Mouse (Mus musculus): Measurements from ENCODE around the gene Bicral. TPM values are rescaled to one million over a fixed set of nuclear protein-coding genes. Genes with fewer than 3 reads are reported as not detected.

The Bicral gene
- total and polyA plus RNA-seq, 3 experiments = 7.4 to 15.7 (median 12.3) TPM

DNA sequence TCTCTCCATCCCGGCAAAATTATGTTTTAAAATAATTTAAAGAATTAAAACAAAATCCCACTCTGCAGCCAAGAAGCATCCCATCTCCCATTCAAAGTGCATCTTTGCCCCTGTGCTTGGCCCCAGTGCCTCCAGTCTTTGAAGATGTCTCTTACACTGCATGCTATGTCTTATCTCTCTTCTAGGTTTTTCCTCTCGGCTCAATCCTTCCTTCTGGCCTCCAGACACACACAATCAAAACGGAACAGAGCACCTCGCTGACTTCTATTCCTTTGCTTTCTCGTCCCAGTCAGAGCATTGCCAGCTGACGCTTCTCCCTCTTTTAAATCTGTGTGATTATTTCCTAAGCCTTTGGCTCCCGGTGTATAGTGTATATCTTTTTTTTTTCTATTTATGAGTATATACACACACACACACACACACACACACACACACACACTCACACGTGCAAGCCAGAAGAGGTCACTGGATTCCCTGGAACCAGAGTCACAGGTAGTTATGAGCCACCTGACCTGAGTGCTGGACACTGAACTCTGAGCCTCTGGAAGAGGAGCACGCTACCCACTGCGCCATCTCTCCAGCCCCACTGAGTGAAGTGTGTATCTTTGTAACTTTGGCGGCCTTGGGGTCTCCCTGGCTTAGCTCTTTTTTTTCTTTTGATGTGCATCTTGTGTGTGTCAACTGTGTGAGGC, 27.1 kb upstream of the Bicral start:
- Histone ChIP-seq H3K4me1 (ENCODE audit: control insufficient read depth, insufficient read depth, low read length) (peaks cover 4% of the 10 kb centered on the region), H3K79me2 (replicated peaks; ENCODE audit: control insufficient read depth, insufficient read depth, low read length) (no peaks in the 10 kb centered on the region), H3K27ac (no peak overlapping the region), H3K36me3 (ENCODE audit: control insufficient read depth, insufficient read depth, low read length) (no peaks in the 10 kb centered on the region), H3K27me3 (ENCODE audit: control insufficient read depth, insufficient read depth, low read length) (no peaks in the 10 kb centered on the region), H3K9ac (ENCODE audit: low read depth, low read length) (no peak overlapping the region), H3K4me3 (no peak overlapping the region)
- WGBS = 68% methylated on average over 11 of the region's 11 CpGs
- intact Hi-C loops (cut with DNase I) = no loop called here
- no peak for TF ChIP-seq POLR2A (IDR thresholded peaks at IDR 0.05; ENCODE audit: insufficient read depth, low read depth, low read length)
- no peak for TF ChIP-seq CTCF (IDR thresholded peaks at IDR 0.05)
- no peak for TF ChIP-seq EP300 (IDR thresholded peaks at IDR 0.05; ENCODE audit: insufficient read depth, low read depth, low read length)
- DNase-seq = no peak

- Histone ChIP-seq H3K36me3 (ENCODE audit: control insufficient read depth, insufficient read depth, low read length) (no peaks in the 10 kb centered on the region), H3K9ac (ENCODE audit: low read depth, low read length) (no peak overlapping the region), H3K4me1 (ENCODE audit: control insufficient read depth, insufficient read depth, low read length) (peaks cover 5% of the 10 kb centered on the region), H3K79me2 (replicated peaks; ENCODE audit: control insufficient read depth, insufficient read depth, low read length) (no peaks in the 10 kb centered on the region), H3K27me3 (ENCODE audit: control insufficient read depth, insufficient read depth, low read length) (no peaks in the 10 kb centered on the region), H3K27ac (no peak overlapping the region), H3K4me3 (no peak overlapping the region)
- TF ChIP-seq CTCF (IDR thresholded peaks at IDR 0.05) (no peak), POLR2A (IDR thresholded peaks at IDR 0.05; ENCODE audit: insufficient read depth, low read depth, low read length) (no peak), EP300 (IDR thresholded peaks at IDR 0.05; ENCODE audit: insufficient read depth, low read depth, low read length) (no peak)
- 94% methylated on average over 6 of the region's 6 CpGs for WGBS
- no peak for DNase-seq
- intact Hi-C loops (cut with DNase I) = no loop called here
Measured at GRCm38 (mm10) chr17:46884766-46885165, 26.5 kb upstream of the Bicral start.

- H3K9ac ChIP-seq (ENCODE audit: low read depth, low read length) = no peak overlapping the region
- no peaks in the 10 kb centered on the region for H3K79me2 ChIP-seq (replicated peaks; ENCODE audit: control insufficient read depth, insufficient read depth, low read length)
- no peak overlapping the region for H3K27ac ChIP-seq
- H3K4me3 ChIP-seq = no peak overlapping the region
- 95% methylated on average over 9 of the region's 9 CpGs for WGBS
- DNase-seq = no peak
- H3K4me1 ChIP-seq (ENCODE audit: control insufficient read depth, insufficient read depth, low read length) = peaks cover 7% of the 10 kb centered on the region
- H3K36me3 ChIP-seq (ENCODE audit: control insufficient read depth, insufficient read depth, low read length) = no peaks in the 10 kb centered on the region
- intact Hi-C loops (cut with DNase I) = no loop called here
- H3K27me3 ChIP-seq (ENCODE audit: control insufficient read depth, insufficient read depth, low read length) = no peaks in the 10 kb centered on the region
- TF ChIP-seq CTCF (IDR thresholded peaks at IDR 0.05) (no peak), POLR2A (IDR thresholded peaks at IDR 0.05; ENCODE audit: insufficient read depth, low read depth, low read length) (no peak), EP300 (IDR thresholded peaks at IDR 0.05; ENCODE audit: insufficient read depth, low read depth, low read length) (no peak)
Measured at GRCm38 (mm10) chr17:46883107-46883506, 24.8 kb upstream of the Bicral start.

DNA sequence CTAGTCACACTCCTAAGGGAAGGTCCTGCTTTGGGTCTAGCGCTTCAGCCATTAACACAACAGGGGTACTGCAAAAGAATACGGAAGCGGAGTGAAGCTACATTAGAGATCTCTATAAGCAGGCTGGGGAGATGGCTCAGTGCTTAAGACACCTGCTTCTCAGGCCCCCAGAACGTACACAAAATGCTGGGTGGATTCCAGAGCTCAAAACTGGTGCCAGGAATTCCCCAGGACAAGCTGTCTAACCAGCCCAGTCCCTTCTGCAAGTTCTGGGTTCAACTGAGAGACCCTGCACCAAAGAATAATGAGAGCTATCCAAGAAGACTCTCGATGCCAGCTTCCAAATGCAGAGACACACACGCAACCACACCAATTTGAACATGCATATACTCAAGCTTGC, 23.4 kb upstream of the Bicral start:
- Histone ChIP-seq H3K27ac (no peak overlapping the region), H3K27me3 (ENCODE audit: control insufficient read depth, insufficient read depth, low read length) (no peaks in the 10 kb centered on the region), H3K79me2 (replicated peaks; ENCODE audit: control insufficient read depth, insufficient read depth, low read length) (no peaks in the 10 kb centered on the region), H3K9ac (ENCODE audit: low read depth, low read length) (no peak overlapping the region), H3K4me3 (no peak overlapping the region), H3K36me3 (ENCODE audit: control insufficient read depth, insufficient read depth, low read length) (no peaks in the 10 kb centered on the region), H3K4me1 (ENCODE audit: control insufficient read depth, insufficient read depth, low read length) (peaks cover 7% of the 10 kb centered on the region)
- intact Hi-C loops (cut with DNase I) = no loop called here
- WGBS = 85% methylated on average over 6 of the region's 6 CpGs
- DNase-seq = peak in 1 of 2 experiments; percentile 16
- no peak for TF ChIP-seq EP300 (IDR thresholded peaks at IDR 0.05; ENCODE audit: insufficient read depth, low read depth, low read length)

DNA sequence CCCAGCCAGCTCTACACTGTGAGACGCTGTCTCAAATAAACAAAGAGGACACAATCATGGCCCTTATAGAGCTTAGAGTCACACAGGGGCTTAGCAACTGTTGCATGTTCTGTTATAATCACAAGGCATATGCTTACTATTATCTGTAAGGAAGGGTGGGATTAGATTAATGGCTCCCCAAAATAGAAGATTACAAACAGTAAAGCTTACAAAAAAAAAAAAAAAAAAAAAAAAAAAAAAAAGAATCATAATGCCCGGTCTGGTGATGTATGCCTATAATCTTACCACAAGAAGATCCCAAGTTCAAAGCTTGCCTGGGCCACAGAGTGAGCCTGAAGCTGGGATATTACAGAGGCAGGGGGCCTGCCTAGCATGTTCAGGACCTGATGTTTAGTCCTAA, 22.0 kb upstream of the Bicral start:
- Histone ChIP-seq H3K79me2 (replicated peaks; ENCODE audit: control insufficient read depth, insufficient read depth, low read length) (no peaks in the 10 kb centered on the region), H3K36me3 (ENCODE audit: control insufficient read depth, insufficient read depth, low read length) (no peaks in the 10 kb centered on the region), H3K4me1 (ENCODE audit: control insufficient read depth, insufficient read depth, low read length) (peaks cover 4% of the 10 kb centered on the region), H3K4me3 (no peak overlapping the region), H3K27ac (peak overlapping the region; percentile 67), H3K9ac (ENCODE audit: low read depth, low read length) (no peak overlapping the region), H3K27me3 (ENCODE audit: control insufficient read depth, insufficient read depth, low read length) (no peaks in the 10 kb centered on the region)
- no peak for TF ChIP-seq CTCF (IDR thresholded peaks at IDR 0.05)
- no peak for TF ChIP-seq EP300 (IDR thresholded peaks at IDR 0.05; ENCODE audit: insufficient read depth, low read depth, low read length)
- no peak for TF ChIP-seq POLR2A (IDR thresholded peaks at IDR 0.05; ENCODE audit: insufficient read depth, low read depth, low read length)
- DNase-seq = no peak
- WGBS = 53% methylated on average over 2 of the region's 2 CpGs
- intact Hi-C loops (cut with DNase I) = no loop called here

DNA sequence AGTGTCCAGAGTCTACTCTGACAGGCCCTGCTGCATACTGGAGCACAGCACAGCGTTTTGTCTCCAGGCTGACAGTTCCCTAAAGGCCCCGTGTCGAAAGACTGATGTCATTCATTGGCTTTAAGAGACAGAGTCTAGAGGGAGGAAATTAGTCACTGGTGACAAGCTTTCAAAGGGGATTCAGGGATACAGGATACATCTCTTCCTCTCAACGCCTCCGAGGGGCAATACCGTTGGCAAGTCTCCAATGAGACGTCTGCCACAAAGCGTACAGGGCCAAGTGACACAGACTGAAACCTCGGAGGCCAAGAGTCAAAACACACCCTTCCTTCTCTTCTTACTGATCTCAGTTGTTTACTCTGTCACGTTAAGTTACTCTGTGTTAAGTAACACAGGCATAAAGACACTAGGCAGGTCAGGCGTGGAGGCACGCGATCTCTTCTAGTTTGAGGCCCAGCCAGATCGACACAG, 21.6 kb upstream of the Bicral start:
- peak overlapping the region; percentile 67 for H3K27ac ChIP-seq
- no peaks in the 10 kb centered on the region for H3K27me3 ChIP-seq (ENCODE audit: control insufficient read depth, insufficient read depth, low read length)
- no peak overlapping the region for H3K9ac ChIP-seq (ENCODE audit: low read depth, low read length)
- H3K4me3 ChIP-seq = no peak overlapping the region
- peak; percentile 74 to 85 for DNase-seq
- 26% methylated on average over 14 of the region's 14 CpGs for WGBS
- intact Hi-C loops (cut with DNase I) = loop anchor here (5.0 kb wide), 1 partner anchor 53 kb away; no protein-coding TSS in a partner anchor
- no peaks in the 10 kb centered on the region for H3K79me2 ChIP-seq (replicated peaks; ENCODE audit: control insufficient read depth, insufficient read depth, low read length)
- H3K36me3 ChIP-seq (ENCODE audit: control insufficient read depth, insufficient read depth, low read length) = no peaks in the 10 kb centered on the region
- H3K4me1 ChIP-seq (ENCODE audit: control insufficient read depth, insufficient read depth, low read length) = peaks cover 4% of the 10 kb centered on the region
- peak; percentile 61; the same call in 1 of the 2 replicates for TF ChIP-seq POLR2A (IDR thresholded peaks at IDR 0.05; ENCODE audit: insufficient read depth, low read depth, low read length)
- TF ChIP-seq CTCF (IDR thresholded peaks at IDR 0.05) = no peak
- TF ChIP-seq EP300 (IDR thresholded peaks at IDR 0.05; ENCODE audit: insufficient read depth, low read depth, low read length) = peak; percentile 84
